Mouse (Mus musculus): ENCODE data around the gene Taf5. TPM values are rescaled to one million over a fixed set of nuclear protein-coding genes. Genes with fewer than 3 reads are reported as not detected.

Taf5 gene
- polyA plus RNA-seq, 1 experiment, result 3.1 TPM

DNA sequence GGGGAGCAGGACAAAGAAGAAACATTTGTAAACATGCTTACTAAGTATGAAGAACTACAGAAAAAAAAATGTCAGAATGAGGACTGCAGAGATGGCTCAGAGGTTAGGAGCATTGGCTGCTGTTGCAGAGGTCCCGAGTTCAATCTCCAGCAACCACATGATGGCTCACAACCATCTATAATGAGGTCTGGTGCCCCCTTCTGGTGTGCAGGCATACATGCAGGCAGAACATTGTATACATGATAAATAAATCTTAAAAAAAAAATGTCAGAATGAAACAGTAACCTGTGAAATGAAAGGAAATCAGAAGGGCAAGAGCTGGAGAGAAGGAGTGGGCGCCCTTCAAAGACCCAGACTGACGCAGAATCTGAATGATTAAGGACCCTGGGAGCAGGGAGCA is 1.7 kb upstream of the Taf5 start:
- no peak for DNase-seq (ENCODE audit: low spot score)

DNA sequence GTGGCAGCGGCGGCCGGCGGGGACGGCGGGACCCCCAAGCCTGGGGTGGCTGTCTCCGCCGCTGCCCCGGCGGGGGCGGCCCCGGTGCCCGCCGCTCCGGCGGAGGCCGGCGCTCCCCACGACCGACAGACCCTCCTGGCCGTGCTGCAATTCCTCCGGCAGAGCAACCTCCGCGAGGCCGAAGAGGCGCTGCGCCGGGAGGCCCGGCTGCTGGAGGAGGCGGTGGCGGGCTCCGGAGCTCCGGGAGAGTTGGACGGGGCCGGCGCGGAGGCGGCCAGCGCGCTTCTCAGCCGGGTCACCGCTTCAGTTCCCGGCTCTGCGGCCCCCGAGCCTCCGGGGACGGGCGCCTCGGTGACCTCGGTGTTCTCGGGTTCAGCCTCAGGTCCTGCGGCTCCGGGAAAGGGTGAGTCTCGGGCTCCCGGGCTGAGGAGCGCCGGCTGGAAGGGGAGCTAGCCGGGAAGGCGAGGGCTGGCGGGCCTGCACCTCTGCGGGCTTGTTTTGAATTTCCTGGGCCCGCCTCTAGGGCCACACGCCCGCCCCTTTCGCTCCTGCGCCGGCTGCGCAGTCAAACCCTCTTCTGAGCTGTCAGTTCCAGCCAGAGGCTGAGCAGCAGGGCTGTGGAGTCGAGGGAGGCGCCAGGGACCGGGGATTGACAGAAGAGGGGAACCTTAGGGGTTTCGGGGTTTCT is 522 bp downstream of the Taf5 start:
- DNase-seq (ENCODE audit: low spot score), result peak; percentile 70

DNA sequence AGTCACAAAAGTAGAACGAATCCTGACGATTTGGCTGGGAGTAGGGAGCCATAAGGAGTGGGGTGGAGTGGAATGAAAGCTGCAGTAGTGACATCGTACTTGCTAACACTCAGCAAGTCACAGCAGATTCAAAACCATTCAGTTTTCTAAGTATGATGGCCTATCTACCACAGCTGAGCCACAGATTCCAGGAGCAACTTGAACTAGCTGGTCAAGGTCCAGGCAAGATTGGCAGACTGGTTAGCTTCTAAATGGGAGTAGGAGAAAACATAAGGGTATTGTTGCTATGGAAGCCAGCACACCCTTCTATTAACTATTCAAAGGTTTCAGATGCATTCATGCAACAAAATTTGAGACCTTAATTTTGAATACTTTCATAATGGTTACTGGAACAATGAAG is 20.7 kb downstream of the Taf5 start:
- DNase-seq (ENCODE audit: low spot score), result no peak

DNA sequence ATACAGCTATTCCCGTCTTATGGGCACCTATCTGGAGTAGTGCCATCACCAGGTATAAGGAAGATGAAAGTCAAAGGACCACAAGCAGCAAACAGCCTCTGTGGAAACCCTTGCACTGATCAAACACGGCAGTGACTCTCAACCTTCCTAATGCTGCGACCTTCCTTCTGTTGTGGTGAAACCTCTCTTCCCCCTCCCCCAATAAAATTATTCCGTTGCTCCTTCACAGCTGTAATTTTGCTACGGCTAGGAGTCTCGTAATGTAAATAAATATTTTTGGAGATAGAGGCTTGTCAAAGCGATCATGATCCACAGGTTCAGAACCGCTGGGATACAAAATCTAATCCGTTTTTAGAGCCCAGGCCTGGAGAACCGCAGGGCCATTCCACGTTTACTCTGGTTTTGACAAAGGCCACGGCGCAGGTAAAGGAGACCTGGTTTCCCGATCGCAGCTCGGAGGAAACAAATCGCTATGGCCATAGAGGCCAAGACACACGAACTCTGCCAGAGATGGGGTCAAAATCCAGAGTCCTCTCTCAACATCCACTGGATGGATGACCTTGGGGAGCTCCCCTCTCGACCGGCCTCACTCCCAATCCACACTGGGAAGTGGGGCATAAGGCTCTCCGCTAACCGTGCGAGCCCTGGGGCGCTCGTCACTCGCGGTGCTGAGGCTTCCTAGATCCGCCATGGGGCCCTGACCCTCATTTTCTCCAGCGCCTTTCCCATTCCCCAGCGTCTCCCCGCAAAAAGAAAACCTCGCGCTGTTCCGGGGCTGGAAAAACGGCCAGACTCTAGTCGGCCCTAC is 22.4 kb downstream of the Taf5 start:
- peak; percentile 28 for DNase-seq (ENCODE audit: low spot score)

DNA sequence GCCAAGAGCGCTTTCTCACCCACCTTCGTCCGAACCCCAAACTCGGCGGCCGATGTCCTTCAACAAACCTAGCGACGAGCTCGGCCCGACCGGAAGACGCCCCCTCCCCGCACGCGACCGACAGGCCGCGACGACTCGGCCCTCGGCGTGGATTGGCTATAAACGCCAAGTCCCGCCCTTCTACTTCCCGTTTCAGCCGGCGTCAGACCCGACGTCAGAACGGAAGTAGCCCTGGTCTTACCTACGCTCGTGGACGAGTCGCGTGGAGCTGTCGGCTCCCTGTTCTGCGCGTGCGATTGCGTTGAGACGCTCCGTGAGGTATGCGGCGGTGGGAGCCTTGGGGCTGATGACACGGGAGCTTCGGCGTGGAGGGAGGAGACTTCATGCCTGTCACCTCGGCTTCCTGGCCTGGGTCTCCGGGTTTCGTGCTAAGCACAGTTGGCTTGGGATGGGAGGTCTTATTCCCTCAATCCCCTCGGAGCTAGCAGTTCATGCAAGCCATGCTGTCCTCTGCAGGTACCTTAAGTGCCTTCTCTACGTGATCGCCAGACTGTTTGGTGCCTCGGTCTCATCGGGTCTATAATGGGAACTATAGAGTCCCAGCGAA is 23.1 kb downstream of the Taf5 start, which contains the start of the genes Usmg5 and Pdcd11:
Gene Usmg5, minus strand, starts transcription at position 98 of the 607 bp plus-strand sequence.
Gene Pdcd11, plus strand, starts transcription at position 219 of the 607 bp plus-strand sequence.
- DNase-seq (ENCODE audit: low spot score), result peak; percentile 84

DNA sequence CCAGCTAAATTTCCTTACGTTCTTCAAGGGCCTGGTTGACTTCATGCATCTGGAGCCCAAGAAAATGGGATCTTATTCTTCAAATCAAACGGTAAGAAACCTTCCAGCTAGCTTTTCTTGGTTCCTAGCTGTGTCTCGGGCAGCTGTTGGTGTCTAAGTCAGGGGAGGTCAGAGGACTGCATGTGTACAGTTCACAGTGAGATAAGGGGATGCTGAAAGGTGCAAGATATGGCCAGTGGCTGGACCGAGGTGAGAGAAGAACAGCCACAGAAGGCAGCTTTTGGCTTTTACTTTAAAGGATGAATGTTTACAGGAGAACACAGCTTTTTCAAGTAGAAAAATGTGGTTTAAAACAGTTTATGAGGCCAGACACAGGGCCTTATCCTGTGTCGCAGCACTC is 33.5 kb downstream of the Taf5 start:
- no peak for DNase-seq (ENCODE audit: low spot score)

DNA sequence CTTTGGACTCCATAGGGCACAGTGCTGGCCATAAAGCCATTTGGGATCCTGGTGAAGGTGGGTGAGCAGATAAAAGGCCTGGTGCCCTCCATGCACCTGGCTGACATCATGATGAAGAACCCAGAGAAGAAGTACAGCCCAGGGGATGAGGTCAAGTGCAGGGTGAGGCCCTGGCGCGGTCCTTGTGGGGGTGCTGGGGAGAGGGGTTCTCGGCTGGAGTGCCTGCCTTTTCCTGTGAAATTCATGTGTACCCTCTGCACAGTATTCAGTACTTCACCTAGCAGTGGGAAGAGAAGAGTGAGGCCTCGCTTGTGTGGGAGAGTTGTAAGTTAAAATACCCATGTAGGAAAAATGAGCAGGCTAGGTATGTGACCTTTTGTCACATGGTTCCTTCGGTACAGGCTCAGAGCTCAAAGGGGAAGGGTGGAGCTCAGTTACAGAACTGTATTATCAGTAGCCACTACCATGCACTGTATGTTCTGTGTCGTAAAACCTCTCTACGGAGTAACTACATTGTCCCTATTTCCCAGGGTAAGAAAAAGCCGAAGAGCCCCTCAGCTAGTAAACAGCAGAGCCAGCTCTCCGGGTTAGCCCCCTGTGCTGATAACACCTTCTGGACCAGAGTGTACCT is 37.2 kb downstream of the Taf5 start:
- DNase-seq (ENCODE audit: low spot score), result no peak

DNA sequence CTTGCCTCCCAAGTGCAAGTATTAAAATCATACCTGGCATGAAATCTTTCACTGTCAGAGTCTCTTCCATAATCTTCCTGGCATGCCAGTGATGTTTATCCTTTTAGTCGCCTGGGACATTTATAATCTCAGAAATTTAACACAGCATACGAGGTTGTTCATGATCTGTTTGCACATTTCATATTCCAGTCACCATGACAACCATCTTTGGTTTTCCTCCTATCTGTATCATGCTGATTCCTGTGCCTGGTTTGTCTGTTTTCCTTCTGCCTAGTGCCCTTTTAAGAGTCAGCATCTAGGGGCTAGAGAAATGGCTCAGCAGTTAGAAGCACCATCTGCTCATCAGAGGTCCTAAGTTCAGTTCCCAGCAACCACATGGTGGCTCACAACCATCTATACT is 51.1 kb downstream of the Taf5 start:
- DNase-seq (ENCODE audit: low spot score), result no peak

DNA sequence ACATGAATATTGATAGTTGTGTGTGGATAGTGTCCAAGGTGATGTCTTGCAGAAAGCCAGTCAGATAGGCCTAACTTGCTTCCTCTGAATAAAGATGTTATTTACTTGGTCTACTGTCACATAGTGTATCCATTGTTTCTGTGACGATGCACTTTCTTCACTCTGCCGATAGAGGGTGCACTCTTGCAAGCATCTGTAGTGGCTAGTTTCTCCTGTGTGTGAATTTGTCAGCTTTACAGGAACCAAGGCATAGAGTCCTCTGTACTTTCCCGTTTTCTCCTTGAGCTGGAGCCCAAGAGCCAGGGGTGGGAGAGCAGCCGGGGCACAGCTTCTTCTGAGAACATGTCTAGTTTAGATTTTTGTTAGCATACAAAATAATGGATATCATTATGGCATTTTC is 53.5 kb downstream of the Taf5 start:
- DNase-seq (ENCODE audit: low spot score), result no peak

DNA sequence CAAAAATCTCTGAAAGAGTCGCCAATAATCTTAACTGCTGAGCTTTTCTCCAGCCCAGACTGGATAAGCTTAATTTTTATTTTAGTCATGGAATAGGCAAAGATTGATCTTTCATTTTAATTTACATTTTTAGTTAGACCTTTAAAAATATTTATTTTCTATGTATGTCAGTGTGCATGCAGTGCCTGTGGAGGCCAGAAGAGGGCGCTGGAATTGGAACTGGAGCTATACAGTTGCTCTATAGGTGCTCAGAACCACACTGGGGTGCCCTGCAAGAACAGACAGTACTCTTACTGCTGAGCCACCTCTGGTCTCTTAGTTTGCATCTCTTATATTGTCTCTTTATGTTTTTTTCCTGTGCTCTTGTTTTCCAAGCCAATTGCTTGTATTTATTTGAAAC is 55.3 kb downstream of the Taf5 start:
- DNase-seq (ENCODE audit: low spot score), result no peak

DNA sequence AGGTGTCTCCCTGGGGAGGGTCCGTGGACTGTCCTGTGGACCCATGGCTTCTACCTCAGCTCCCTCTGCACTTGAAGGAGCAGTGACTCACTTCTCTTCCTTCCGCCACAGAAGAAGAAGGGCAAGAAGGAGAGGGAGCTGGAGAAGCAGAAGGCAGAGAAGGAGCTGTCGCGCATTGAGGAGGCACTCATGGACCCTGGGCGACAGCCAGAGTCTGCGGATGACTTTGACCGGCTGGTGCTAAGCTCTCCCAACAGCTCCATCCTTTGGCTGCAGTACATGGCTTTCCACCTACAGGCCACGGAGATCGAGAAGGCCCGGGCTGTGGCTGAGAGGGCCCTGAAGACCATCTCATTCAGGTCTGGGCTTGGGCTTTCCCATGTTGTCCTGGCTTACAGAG is 60.6 kb downstream of the Taf5 start:
- no peak for DNase-seq (ENCODE audit: low spot score)

DNA sequence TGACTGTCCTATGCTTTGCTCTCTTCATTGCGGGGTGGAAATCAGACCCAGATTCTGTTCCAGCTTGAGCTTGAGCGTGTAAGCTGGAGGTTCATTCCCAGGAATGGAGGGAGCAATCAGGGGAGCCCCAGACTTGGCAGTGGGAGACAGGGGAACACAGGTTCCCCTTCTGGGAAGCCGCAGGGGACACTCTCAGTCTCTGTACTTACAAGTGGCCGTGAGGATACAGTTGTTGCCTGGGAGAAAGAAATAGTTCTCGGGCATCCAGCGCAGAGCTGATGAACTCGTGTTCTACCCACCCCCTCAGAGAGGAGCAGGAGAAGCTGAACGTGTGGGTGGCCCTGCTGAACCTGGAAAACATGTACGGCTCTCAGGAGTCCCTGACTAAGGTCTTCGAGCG is 61.3 kb downstream of the Taf5 start:
- DNase-seq (ENCODE audit: low spot score), result no peak

DNA sequence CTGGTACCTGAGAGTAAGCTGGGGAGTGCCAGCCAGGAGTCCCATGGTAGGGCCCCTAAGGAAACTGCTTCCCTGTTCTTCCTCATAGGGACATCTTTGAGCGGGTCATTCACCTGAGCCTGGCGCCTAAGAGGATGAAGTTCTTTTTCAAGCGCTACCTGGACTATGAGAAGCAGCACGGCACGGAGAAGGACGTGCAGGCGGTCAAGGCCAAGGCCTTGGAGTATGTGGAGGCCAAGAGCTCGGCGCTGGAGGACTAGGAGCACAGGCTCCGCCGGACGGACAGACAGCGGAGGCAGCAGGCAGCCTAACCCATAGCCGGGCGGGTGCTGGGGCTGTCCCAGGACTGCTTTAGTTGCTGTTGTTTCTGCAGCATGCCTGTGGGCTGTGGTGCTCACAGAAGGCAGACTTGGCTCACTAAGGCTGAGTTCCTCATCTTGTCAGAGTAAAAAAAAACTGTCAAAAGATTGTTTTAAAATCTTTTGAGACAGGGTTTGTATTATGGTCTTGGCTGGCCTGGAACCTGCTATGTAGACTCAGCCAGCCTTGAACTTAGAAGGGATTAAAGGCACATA is 63.1 kb downstream of the Taf5 start:
- no peak for DNase-seq (ENCODE audit: low spot score)

Other genes with a start within 250 kb of the Taf5 start
- 0.03 and 0.10 TPM in 2 replicates for gene Ina, start 53.0 kb upstream of the Taf5 start, polyA plus RNA-seq (2012; rRNA removed)
- 34.1 and 36.3 TPM in 2 replicates for gene Nt5c2, start 52.6 kb upstream of the Taf5 start, polyA plus RNA-seq (2012; rRNA removed)
- gene Pcgf6, start 16.8 kb upstream of the Taf5 start, polyA plus RNA-seq (2012; rRNA removed), result 25.4 and 34.1 TPM in 2 replicates
- 429 and 491 TPM in 2 replicates for gene Usmg5, start 22.9 kb downstream of the Taf5 start, polyA plus RNA-seq (2012; rRNA removed)
- gene Pdcd11, start 23.0 kb downstream of the Taf5 start, polyA plus RNA-seq (2012; rRNA removed), result 12.7 and 15.1 TPM in 2 replicates
- 16.2 and 16.9 TPM in 2 replicates for gene Calhm2, start 70.5 kb downstream of the Taf5 start, polyA plus RNA-seq (2012; rRNA removed)
- gene Calhm1, start 76.5 kb downstream of the Taf5 start, polyA plus RNA-seq (2012; rRNA removed), result not detected in 2 replicates
- not detected in 2 replicates for gene Calhm3, start 90.0 kb downstream of the Taf5 start, polyA plus RNA-seq (2012; rRNA removed)
- gene Neurl1a, start 111.1 kb downstream of the Taf5 start, polyA plus RNA-seq (2012; rRNA removed), result 22.5 and 31.0 TPM in 2 replicates